Mouse (Mus musculus): ENCODE data around the gene Cul7.
A peak's percentile ranks its signal among the peaks of the same experiment; 100 is the strongest.

The Cul7 gene

DNA sequence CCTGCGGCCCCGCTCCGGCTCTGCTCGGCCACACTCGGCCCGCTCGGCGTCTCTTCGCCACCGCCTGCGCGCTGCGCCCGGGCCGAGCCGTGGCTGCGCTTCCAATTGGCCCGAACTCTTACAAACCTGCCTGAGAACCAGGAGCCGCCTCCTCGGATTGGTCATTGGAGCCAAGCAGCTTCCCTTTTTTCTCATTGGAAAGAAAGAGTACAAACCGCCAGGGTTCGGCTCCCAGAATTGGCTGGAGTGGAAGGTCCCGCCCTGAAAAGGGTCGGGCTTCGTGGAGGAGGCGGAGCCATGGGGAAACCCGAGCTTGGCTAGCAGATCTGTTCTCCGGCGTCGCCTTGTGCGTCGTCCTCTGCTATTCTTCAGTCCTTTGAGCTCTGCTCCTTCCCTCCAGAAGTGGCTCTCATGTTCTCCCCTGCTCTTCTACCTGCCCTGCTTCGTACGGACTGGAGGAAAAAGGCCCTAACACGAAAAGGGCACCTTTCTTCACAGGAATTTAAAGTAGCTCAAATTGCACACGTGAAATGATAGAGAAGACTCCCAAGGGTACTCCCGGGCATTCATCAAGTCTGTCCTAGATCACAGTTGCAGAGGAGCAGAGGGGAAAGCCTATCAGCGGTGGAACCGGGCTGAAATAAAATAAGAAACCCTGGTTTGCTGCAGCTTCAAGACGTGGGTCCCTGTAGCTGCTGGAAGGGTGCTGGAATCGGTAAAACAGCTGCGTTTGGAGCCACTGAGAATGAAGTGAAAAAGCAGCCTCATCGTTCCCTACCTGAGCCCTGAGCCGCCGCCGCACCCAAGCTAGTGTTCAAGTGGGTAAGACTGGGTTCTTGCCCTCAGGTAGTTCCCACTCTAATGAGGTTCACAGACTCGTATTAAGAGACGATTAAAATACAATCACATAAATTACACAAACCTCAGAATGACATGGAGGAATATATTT lies 55.0 kb downstream of the Cul7 start, which contains the start of gene Ppp2r5d:
Ppp2r5d (minus strand) TSS at position 225 of the 949 bp plus-strand sequence.
- peak; percentile 97 for DNase-seq (ENCODE audit: low read depth, low spot score)

DNA sequence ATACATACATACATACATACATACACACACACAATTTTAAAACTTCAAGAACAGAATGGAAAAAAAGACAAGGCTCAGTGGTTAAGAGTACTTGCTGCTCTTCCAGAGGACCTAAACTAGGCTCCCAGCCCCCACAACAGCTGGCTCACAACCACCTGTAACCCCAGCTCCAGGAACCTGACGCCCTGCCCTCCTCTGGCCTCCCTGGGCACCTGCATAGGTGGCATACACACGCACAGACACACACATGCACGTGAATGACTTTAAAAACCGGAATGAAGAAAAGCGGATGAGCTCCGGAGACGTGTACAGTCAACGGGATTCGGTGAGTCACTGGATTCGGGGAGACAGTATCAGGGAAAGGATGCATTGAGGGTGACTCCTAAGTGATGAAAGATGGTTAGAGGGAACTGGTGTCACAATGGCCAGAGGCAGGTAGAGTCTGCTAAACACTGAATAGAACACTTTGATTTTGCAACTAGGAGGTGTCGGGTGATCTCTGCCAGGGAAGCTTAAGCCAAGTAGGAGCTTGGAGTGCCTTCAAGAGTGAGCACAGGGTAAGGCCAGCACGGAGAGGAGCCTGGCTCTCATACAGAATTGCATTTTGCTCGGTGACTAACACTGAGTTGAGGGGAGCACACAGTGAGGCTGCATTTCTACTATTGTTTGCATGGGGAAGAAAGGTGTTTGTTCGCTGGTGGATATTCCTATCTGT lies 56.4 kb downstream of the Cul7 start:
- DNase-seq (ENCODE audit: low read depth, low spot score): no peak

DNA sequence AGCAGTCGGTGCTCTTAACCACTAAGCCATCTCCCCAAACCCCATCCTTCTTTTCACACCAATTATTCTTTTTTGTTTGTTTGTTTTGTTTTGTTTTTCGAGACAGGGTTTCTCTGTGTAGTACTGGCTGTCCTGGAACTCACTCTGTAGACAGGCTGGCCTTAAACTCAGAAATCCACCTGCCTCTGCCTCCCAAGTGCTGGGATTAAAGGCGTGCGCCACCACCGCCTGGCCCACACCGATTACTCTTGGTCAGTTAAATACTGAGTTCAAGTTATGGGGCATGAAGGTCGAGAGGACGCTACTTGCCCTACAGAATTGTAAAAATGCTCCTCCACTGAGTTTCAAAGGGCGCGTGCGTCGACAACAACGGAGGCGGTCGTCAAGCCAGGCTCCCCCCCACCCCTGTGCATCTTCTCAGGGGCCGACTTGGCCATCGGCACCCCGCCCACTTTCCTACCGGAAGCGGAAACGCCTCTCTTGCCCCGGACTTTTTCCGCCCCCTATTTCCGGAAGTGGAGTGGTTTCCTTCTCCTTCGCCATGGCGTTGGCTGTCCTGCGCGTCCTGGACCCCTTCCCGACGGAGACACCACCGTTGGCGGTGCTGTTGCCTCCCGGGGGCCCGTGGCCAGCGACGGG lies 60.9 kb downstream of the Cul7 start, which contains the start of gene Pex6:
Pex6 (plus strand) TSS at position 505 of the 639 bp plus-strand sequence.
- DNase-seq (ENCODE audit: low read depth, low spot score): peak; percentile 79

DNA sequence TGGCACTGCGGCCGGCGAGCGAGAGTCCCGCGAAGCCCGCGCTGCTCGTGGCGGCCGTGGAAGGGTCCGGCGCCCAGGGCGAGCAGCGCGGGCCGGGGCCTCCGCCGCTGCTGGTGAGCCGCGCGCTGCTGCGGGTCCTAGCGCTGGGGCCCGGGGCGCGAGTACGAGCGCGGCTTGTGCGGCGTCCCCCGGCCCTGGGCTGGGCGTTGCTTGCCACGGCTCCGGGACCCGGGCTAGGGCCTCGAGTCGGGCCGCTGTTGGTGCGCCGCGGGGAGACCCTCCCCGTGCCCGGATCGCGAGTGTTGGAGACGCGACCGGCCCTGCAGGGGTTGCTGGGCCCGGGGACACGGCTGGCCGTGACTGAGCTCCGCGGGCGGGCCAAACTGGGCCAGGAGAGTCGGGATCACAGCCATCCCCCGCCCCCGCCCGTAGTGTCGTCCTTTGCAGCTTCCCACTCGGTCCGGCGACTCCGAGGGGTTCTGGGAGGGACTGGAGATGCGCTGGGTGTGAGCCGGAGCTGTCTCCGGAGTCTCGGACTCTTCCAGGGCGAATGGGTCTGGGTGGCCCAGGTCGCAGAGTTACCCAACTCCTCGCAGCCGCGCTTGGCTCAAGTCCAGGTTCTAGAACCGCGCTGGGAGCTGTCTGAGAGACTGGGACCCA lies 61.6 kb downstream of the Cul7 start:
- DNase-seq (ENCODE audit: low read depth, low spot score): no peak

DNA sequence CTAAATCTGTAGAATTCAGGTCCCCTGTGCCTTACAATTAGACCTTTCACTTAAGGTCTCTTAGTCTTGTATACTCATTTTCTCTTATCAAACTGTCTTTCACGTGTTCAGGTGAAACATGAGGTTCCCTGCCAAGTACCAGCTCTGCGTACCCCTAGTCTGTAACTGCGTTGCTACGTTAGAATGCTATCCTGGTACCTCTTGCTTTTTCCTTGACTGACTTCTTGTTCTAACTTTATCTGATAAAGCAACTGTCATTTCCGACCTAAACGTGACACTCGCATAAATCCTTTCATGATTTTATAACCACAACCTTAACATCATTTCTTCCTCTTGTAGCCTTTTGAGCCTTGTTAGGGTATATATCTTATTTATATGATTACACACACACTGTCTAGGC lies 62.3 kb downstream of the Cul7 start:
- no peak for DNase-seq (ENCODE audit: low read depth, low spot score)

DNA sequence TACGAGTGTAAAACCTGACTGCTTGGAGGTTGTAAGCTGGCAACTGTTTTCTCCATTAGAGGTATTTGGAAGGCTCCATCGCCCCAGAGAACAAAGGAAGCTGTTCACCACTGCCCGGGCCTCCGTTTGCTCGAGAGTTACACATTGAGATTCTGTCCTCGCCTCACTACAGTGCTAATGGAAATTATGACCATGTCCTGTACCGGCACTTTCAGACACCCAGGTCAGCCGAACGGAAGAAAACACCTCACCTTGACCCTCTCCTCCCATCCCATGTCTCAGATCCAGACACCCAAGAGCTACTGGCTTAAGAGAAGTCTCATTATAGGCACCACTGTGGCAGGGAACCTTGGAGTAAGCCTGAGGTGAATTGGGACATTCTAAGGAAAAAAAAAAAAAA lies 63.7 kb downstream of the Cul7 start:
- DNase-seq (ENCODE audit: low read depth, low spot score): no peak
